Mouse (Mus musculus) hindbrain, embryonic 15.5 days (tissue): ENCODE measurements around the gene Aifm1. TPM values are rescaled to one million over a fixed set of nuclear protein-coding genes. Genes with fewer than 3 reads are reported as not detected.
"Not testable (repeated sequence)": the region's sequence is repeated elsewhere in the genome, so short reads cannot be mapped to it uniquely, and the experiment has no call there.

Source experiments
- ATAC-seq: fragments of 200-750 bp; cut with Nextera tagmentation; 2 replicates; pipeline ENCODE4 v1.8.0; 2017; ENCODE audit warnings: low read depth, moderate number of reproducible peaks, moderate TSS enrichment; ENCODE audit not compliant: low FRiP score
- H3K27ac ChIP-seq: fragments of 300-500 bp; sonication (generic); replicated peaks from 2 replicates; pipeline ENCODE4 v1.5.1; 2015; ENCODE audit warnings: mild to moderate bottlenecking, inconsistent platforms
- H3K27me3 ChIP-seq: fragments of 300-500 bp; sonication (generic); 2 replicates; pipeline ENCODE4 v1.6.1; 2015; ENCODE audit warnings: control low read depth, inconsistent platforms
- H3K36me3 ChIP-seq: fragments of 300-500 bp; sonication (generic); 2 replicates; pipeline ENCODE4 v1.6.1; 2015; ENCODE audit warnings: control low read depth, inconsistent platforms
- H3K4me1 ChIP-seq: fragments of 300-500 bp; sonication (generic); replicated peaks from 2 replicates; pipeline ENCODE4 v1.6.1; 2015; ENCODE audit warnings: control low read depth, inconsistent platforms
- H3K4me2 ChIP-seq: fragments of 300-500 bp; sonication (generic); 2 replicates; pipeline ENCODE4 v1.6.1; 2015; ENCODE audit warnings: moderate library complexity, mild to moderate bottlenecking, inconsistent platforms
- H3K4me3 ChIP-seq: fragments of 300-500 bp; sonication (generic); 2 replicates; pipeline ENCODE4 v1.5.1; 2015; ENCODE audit warnings: mild to moderate bottlenecking, inconsistent platforms
- H3K9ac ChIP-seq: fragments of 300-500 bp; sonication (generic); 2 replicates; pipeline ENCODE4 v1.6.1; 2015; ENCODE audit warnings: inconsistent platforms
- H3K9me3 ChIP-seq: fragments of 300-500 bp; sonication (generic); 2 replicates; pipeline ENCODE4 v1.6.1; 2016; ENCODE audit warnings: control low read depth, inconsistent platforms
- WGBS: fragments of 180-500 bp; shearing (Covaris S2); methylation state at CpG from one replicate; pipeline ENCODE4 v1.1.7; 2015; 5-methylcytosine and 5-hydroxymethylcytosine counted together
- polyA plus RNA-seq: library from polyadenylated mRNA; unstranded; fragments of >200 nt; fragmentation: Nextera tagmentation; extraction: Ambion mirVana; gene quantifications from 2 replicates; pipeline ENCODE4 v1.2.1, GENCODE M21; 2015

Aifm1 gene
- polyA plus RNA-seq, 1 experiment from 2014 or later: 37.9 TPM

GRCm38 (mm10) chrX:48455018-48455417 lies 58.3 kb downstream of the Aifm1 start:
- no peak overlapping the region for H3K4me3 ChIP-seq
- 37% methylated on average over 9 of the region's 9 CpGs for WGBS
- H3K4me1 ChIP-seq: no peaks in the 10 kb centered on the region; the same call in 1 of the 2 replicates
- H3K27me3 ChIP-seq: 0 out of 2 replicates have a peak, but pooled peaks cover 13% of the 10 kb centered on the region
- H3K4me2 ChIP-seq: no peak overlapping the region
- H3K9me3 ChIP-seq: no peaks in the 10 kb centered on the region
- no peak overlapping the region for H3K9ac ChIP-seq
- no peak for ATAC-seq
- no peaks in the 10 kb centered on the region for H3K36me3 ChIP-seq
- no peak overlapping the region for H3K27ac ChIP-seq

GRCm38 (mm10) chrX:48454495-48454878 lies 58.9 kb downstream of the Aifm1 start:
- no peak overlapping the region for H3K27ac ChIP-seq
- ATAC-seq: peak; percentile 49; the same call in 1 of the 2 replicates
- H3K9ac ChIP-seq: no peak overlapping the region
- H3K4me1 ChIP-seq: no peaks in the 10 kb centered on the region; the same call in 1 of the 2 replicates
- 28% methylated on average over 17 of the region's 21 CpGs for WGBS
- peak overlapping the region; percentile 35 for H3K4me3 ChIP-seq
- no peaks in the 10 kb centered on the region for H3K36me3 ChIP-seq
- H3K4me2 ChIP-seq: peak overlapping the region; percentile 52
- H3K27me3 ChIP-seq: 0 out of 2 replicates have a peak, but pooled peaks cover 13% of the 10 kb centered on the region
- H3K9me3 ChIP-seq: no peaks in the 10 kb centered on the region

GRCm38 (mm10) chrX:48453736-48454494 lies 59.4 kb downstream of the Aifm1 start:
- no peaks in the 10 kb centered on the region; the same call in 1 of the 2 replicates for H3K4me1 ChIP-seq
- peak overlapping the region; percentile 52 for H3K4me2 ChIP-seq
- H3K27me3 ChIP-seq: 0 out of 2 replicates have a peak, but pooled peaks cover 13% of the 10 kb centered on the region
- H3K9me3 ChIP-seq: no peaks in the 10 kb centered on the region
- WGBS: 15% methylated on average over 24 of the region's 91 CpGs
- no peak overlapping the region for H3K27ac ChIP-seq
- H3K36me3 ChIP-seq: no peaks in the 10 kb centered on the region
- ATAC-seq: peak; percentile 65; the same call in 1 of the 2 replicates
- no peak overlapping the region for H3K9ac ChIP-seq
- peak overlapping the region; percentile 35 for H3K4me3 ChIP-seq

GRCm38 (mm10) chrX:48452931-48453673 lies 60.3 kb downstream of the Aifm1 start:
- Histone ChIP-seq H3K36me3 (no peaks in the 10 kb centered on the region), H3K4me1 (no peaks in the 10 kb centered on the region; the same call in 1 of the 2 replicates), H3K9ac (no peak overlapping the region), H3K9me3 (no peaks in the 10 kb centered on the region), H3K27ac (no peak overlapping the region), H3K27me3 (0 out of 2 replicates have a peak, but pooled peaks cover 13% of the 10 kb centered on the region), H3K4me3 (peak overlapping the region; percentile 35), H3K4me2 (peak overlapping the region; percentile 52)
- ATAC-seq: no peak
- 15% methylated on average over 47 of the region's 71 CpGs for WGBS

- ATAC-seq: no peak
- H3K4me2 ChIP-seq: peak overlapping the region; percentile 52
Observed at GRCm38 (mm10) chrX:48452231-48452890, 61.0 kb downstream of the Aifm1 start.

GRCm38 (mm10) chrX:48449646-48450045 lies 63.7 kb downstream of the Aifm1 start:
- H3K9me3 ChIP-seq: no peaks in the 10 kb centered on the region
- no peak overlapping the region for H3K4me2 ChIP-seq
- WGBS: 22% methylated on average over 10 of the region's 10 CpGs
- no peak overlapping the region for H3K27ac ChIP-seq
- ATAC-seq: no peak
- no peaks in the 10 kb centered on the region; the same call in 1 of the 2 replicates for H3K4me1 ChIP-seq
- H3K4me3 ChIP-seq: no peak overlapping the region
- no peaks in the 10 kb centered on the region for H3K36me3 ChIP-seq
- 0 out of 2 replicates have a peak, but pooled peaks cover 10% of the 10 kb centered on the region for H3K27me3 ChIP-seq
- no peak overlapping the region for H3K9ac ChIP-seq

More at GRCm38 (mm10) chrX:48452231-48452890, 61.0 kb downstream of the Aifm1 start:
- no peaks in the 10 kb centered on the region; the same call in 1 of the 2 replicates for H3K4me1 ChIP-seq
- peak overlapping the region; percentile 35 for H3K4me3 ChIP-seq
- H3K9ac ChIP-seq: no peak overlapping the region
- H3K36me3 ChIP-seq: no peaks in the 10 kb centered on the region
- H3K27me3 ChIP-seq: 0 out of 2 replicates have a peak, but pooled peaks cover 13% of the 10 kb centered on the region
- H3K9me3 ChIP-seq: no peaks in the 10 kb centered on the region
- WGBS: 32% methylated on average over 9 of the region's 9 CpGs
- no peak overlapping the region for H3K27ac ChIP-seq

GRCm38 (mm10) chrX:48444677-48445076 lies 68.7 kb downstream of the Aifm1 start:
- H3K4me3 ChIP-seq: no peak overlapping the region
- no peaks in the 10 kb centered on the region for H3K27me3 ChIP-seq
- H3K4me2 ChIP-seq: no peak overlapping the region
- 86% methylated on average over 4 of the region's 4 CpGs for WGBS
- no peaks in the 10 kb centered on the region for H3K4me1 ChIP-seq
- no peaks in the 10 kb centered on the region for H3K36me3 ChIP-seq
- H3K9ac ChIP-seq: no peak overlapping the region
- H3K27ac ChIP-seq: no peak overlapping the region
- H3K9me3 ChIP-seq: no peaks in the 10 kb centered on the region
- ATAC-seq: no peak

- whole genome bisulfite sequencing: 86% methylated on average over 7 of the region's 7 CpGs
- Histone ChIP-seq H3K4me1 (no peaks in the 10 kb centered on the region), H3K27ac (no peak overlapping the region), H3K4me2 (no peak overlapping the region), H3K9ac (no peak overlapping the region), H3K4me3 (no peak overlapping the region), H3K36me3 (no peaks in the 10 kb centered on the region), H3K27me3 (no peaks in the 10 kb centered on the region), H3K9me3 (no peaks in the 10 kb centered on the region)
- ATAC-seq: no peak
Observed at GRCm38 (mm10) chrX:48441954-48442353, 71.4 kb downstream of the Aifm1 start.

- ATAC-seq: no peak
- WGBS: 94% methylated on average over 6 of the region's 6 CpGs
Observed at GRCm38 (mm10) chrX:48441548-48441947, 71.8 kb downstream of the Aifm1 start.

GRCm38 (mm10) chrX:48439036-48439435 lies 74.3 kb downstream of the Aifm1 start:
- Histone ChIP-seq H3K27ac (no peak overlapping the region), H3K9me3 (no peaks in the 10 kb centered on the region), H3K4me1 (no peaks in the 10 kb centered on the region), H3K27me3 (no peaks in the 10 kb centered on the region), H3K36me3 (no peaks in the 10 kb centered on the region), H3K9ac (no peak overlapping the region), H3K4me2 (no peak overlapping the region), H3K4me3 (no peak overlapping the region)
- 83% methylated on average over 4 of the region's 4 CpGs for WGBS
- ATAC-seq: no peak

More at GRCm38 (mm10) chrX:48441548-48441947, 71.8 kb downstream of the Aifm1 start:
- no peak overlapping the region for H3K4me3 ChIP-seq
- no peaks in the 10 kb centered on the region for H3K27me3 ChIP-seq
- no peaks in the 10 kb centered on the region for H3K9me3 ChIP-seq
- H3K4me2 ChIP-seq: no peak overlapping the region
- no peaks in the 10 kb centered on the region for H3K4me1 ChIP-seq
- H3K36me3 ChIP-seq: no peaks in the 10 kb centered on the region
- H3K27ac ChIP-seq: no peak overlapping the region
- H3K9ac ChIP-seq: no peak overlapping the region

GRCm38 (mm10) chrX:48436082-48436481 lies 77.3 kb downstream of the Aifm1 start:
- H3K9me3 ChIP-seq, H3K4me1 ChIP-seq, H3K36me3 ChIP-seq, H3K4me3 ChIP-seq, H3K27me3 ChIP-seq, H3K9ac ChIP-seq, H3K27ac ChIP-seq, ATAC-seq, H3K4me2 ChIP-seq: not testable (repeated sequence)
- WGBS: 90% methylated on average over 6 of the region's 7 CpGs
